Mouse (Mus musculus) intestine, embryonic 14.5 days (tissue): Measurements from ENCODE around the gene Olfr694. TPM values are rescaled to one million over a fixed set of nuclear protein-coding genes. Genes with fewer than 3 reads are reported as not detected.
"Not testable (repeated sequence)": the region's sequence is repeated elsewhere in the genome, so short reads cannot be mapped to it uniquely, and the experiment has no call there.

ENCODE experiments used
- ATAC-seq: fragments of 200-750 bp; cut with Nextera tagmentation; replicated peaks from 2 replicates; pipeline ENCODE4 v1.8.0; 2017; ENCODE audit warnings: low read depth, moderate number of reproducible peaks, moderate TSS enrichment, moderate library complexity; ENCODE audit not compliant: low FRiP score, low TSS enrichment
- DNase-seq: peaks from one replicate; pipeline ENCODE4 v3.0.0-alpha.2; 2018; ENCODE audit warnings: low spot score
- H3K27ac ChIP-seq: fragments of 300-500 bp; sonication (generic); 2 replicates; pipeline ENCODE4 v1.5.1; 2014; ENCODE audit warnings: low read depth, mild to moderate bottlenecking, control low read depth
- H3K27me3 ChIP-seq: fragments of 300-500 bp; sonication (generic); replicated peaks from 2 replicates; pipeline ENCODE4 v1.6.1; 2014; ENCODE audit warnings: low read length, control low read depth; ENCODE audit not compliant: control insufficient read depth, insufficient read depth
- H3K36me3 ChIP-seq: fragments of 300-500 bp; sonication (generic); 2 replicates; pipeline ENCODE4 v1.6.1; 2014; ENCODE audit warnings: low read length, control low read depth; ENCODE audit not compliant: control insufficient read depth, insufficient read depth
- H3K4me1 ChIP-seq: fragments of 300-500 bp; sonication (generic); replicated peaks from 2 replicates; pipeline ENCODE4 v1.6.1; 2014; ENCODE audit warnings: low read length, control low read depth, mixed read lengths; ENCODE audit not compliant: control insufficient read depth, insufficient read depth
- H3K4me2 ChIP-seq: fragments of 300-500 bp; sonication (generic); 2 replicates; pipeline ENCODE4 v1.6.1; 2014; ENCODE audit warnings: low read length
- H3K4me3 ChIP-seq: fragments of 300-500 bp; sonication (generic); 2 replicates; pipeline ENCODE4 v1.5.1; 2014; ENCODE audit warnings: low read depth, low read length, control low read depth, mixed read lengths
- H3K9ac ChIP-seq: fragments of 300-500 bp; sonication (generic); 2 replicates; pipeline ENCODE4 v1.6.1; 2014; ENCODE audit warnings: mild to moderate bottlenecking, low read length
- H3K9me3 ChIP-seq: fragments of 300-500 bp; sonication (generic); 2 replicates; pipeline ENCODE4 v1.6.1; 2016; ENCODE audit warnings: low read length, control low read depth; ENCODE audit not compliant: control insufficient read depth
- WGBS: fragments of 180-500 bp; shearing (Covaris S2); extraction: QIAGEN DNeasy Blood & Tissue Kit; methylation state at CpG from one replicate; pipeline ENCODE4 v1.1.7; 2014; 5-methylcytosine and 5-hydroxymethylcytosine counted together
- polyA plus RNA-seq: library from polyadenylated mRNA; unstranded; fragments of >200 nt; fragmentation: Nextera tagmentation; extraction: Ambion mirVana; gene quantifications from 2 replicates; pipeline ENCODE4 v1.2.1, GENCODE M21; 2014

Olfr694 gene
- not detected in 2 replicates for polyA plus RNA-seq

DNA sequence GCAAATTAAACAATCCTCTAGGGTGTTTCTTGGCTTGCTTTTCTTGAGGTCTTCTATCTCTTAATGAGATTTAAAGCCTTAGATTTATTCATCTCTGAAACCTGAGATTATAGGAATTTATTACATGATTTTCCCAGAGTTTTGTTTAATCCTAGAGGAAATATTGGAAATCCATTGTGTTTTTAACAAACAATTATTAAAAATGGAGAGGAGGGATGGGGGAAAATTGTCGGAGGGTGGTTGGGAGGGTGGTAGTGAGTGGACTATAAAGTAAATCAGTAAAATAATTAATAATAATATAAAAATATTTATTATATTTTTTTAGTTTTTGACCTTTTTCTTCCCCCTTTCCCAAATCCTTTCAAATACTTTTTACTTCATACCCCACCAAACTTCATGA is at the start of gene Olfr694:
Gene Olfr694 (minus strand): TSS at position 101 of the 400 bp plus-strand sequence.
- H3K4me2 ChIP-seq = no peak within 1 kb of the TSS
- H3K4me1 ChIP-seq = no peaks in the 10 kb centered on the region
- no peaks in the 10 kb centered on the region for H3K27me3 ChIP-seq
- H3K36me3 ChIP-seq = no peaks in the 10 kb centered on the region
- DNase-seq = no peak
- no peaks in the 10 kb centered on the region for H3K9me3 ChIP-seq
- H3K9ac ChIP-seq = no peak within 1 kb of the TSS
- H3K4me3 ChIP-seq = no peak within 1 kb of the TSS
- ATAC-seq = no peak
- no peak within 1 kb of the TSS for H3K27ac ChIP-seq
- WGBS = 87% methylated on average over 1 of the region's 1 CpGs

DNA sequence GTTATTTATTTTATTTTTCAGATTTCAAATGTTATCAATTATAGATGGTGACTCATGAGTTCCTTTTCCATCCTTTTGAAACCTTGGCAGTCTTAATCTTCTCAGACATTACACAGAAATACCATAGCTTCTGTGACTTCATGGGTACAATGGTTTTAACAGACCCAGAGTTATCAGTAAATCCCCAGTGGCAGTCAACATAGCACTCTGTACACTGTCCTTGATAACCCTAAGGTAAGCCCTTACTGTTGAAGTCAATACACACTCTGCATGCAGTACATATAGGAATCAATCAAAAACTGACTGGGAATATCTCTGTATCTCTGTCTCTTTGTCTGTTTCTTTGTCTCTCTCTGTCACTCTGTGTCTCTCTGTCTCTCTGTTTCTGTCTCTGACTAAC is 45.4 kb upstream of the Olfr694 start:
- Histone ChIP-seq H3K4me2 (no peak overlapping the region), H3K36me3 (no peaks in the 10 kb centered on the region), H3K9me3 (no peaks in the 10 kb centered on the region), H3K4me3 (no peak overlapping the region), H3K9ac (no peak overlapping the region), H3K27ac (no peak overlapping the region), H3K4me1 (no peaks in the 10 kb centered on the region), H3K27me3 (no peaks in the 10 kb centered on the region)
- no peak for DNase-seq
- no peak for ATAC-seq

DNA sequence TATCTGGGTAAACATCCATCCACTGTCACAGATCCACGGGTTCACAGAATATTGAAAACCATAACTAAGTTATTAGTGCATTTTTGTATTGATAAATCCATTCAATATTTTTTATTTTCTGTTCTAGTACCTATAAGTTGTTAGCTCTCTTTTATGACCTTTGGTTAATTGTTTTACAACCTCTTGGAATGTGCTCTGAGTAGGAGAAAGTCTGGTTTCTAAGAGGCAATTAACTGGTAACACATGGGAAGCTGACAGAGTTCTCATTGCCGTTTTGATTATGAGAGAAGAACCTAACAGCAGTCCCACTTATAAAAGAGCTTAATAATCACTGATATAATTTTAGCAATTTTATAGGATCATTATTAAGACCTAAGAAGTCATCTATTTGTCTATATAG is 42.1 kb upstream of the Olfr694 start:
- Histone ChIP-seq H3K36me3 (no peaks in the 10 kb centered on the region), H3K9ac (no peak overlapping the region), H3K27me3 (no peaks in the 10 kb centered on the region), H3K9me3 (no peaks in the 10 kb centered on the region), H3K4me3 (no peak overlapping the region), H3K4me1 (no peaks in the 10 kb centered on the region), H3K27ac (no peak overlapping the region), H3K4me2 (no peak overlapping the region)
- ATAC-seq (no peak; the same call in 1 of the 2 replicates), DNase-seq (no peak)
- WGBS = 29% methylated on average over 2 of the region's 2 CpGs

DNA sequence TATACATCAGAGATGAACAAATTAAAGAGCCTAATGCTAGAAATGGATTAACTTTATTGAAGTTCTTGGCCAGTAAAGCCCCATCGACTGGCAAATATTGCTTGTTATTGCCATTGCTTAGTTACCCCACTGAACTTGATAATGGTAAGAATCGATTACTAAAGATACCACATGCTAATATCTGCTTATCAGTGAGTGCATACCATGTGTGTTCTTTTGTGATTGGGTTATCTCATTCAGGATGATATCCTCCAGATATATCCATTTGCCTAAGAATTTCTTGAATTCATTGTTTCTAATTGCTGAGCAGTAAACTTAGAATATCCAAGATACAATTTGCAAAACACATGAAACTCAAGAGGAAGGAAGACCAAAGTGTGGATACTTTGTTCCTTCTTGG is 34.0 kb upstream of the Olfr694 start:
- not testable (repeated sequence) for DNase-seq, H3K27ac ChIP-seq, H3K9me3 ChIP-seq, H3K9ac ChIP-seq, H3K4me1 ChIP-seq, H3K4me3 ChIP-seq, H3K36me3 ChIP-seq, H3K4me2 ChIP-seq, ATAC-seq, H3K27me3 ChIP-seq
- 89% methylated on average over 2 of the region's 2 CpGs for WGBS

DNA sequence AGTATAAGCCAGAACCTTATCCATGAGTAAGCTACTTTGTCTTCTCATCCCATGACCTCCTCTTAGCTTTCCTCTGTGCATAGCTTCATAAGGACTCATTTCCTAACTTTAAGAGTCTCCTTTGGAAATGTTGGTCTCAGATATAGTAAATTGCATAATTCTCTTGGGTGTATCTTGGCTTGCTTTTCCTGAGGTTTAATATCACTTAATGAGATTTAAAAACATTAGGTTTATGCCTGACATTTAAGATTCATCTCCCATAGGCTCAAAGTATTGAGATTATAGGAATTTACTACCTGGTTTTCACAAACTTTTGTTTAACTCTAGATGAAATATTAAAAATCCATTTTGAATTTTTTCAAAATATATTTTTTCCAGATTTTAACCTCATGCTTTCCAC is 24.7 kb upstream of the Olfr694 start, which contains the start of gene Olfr695:
Gene Olfr695 (minus strand): TSS at position 101 of the 400 bp plus-strand sequence.
- DNase-seq = no peak
- no peak within 1 kb of the TSS for H3K27ac ChIP-seq
- no peaks in the 10 kb centered on the region for H3K9me3 ChIP-seq
- no peaks in the 10 kb centered on the region for H3K36me3 ChIP-seq
- no peak within 1 kb of the TSS for H3K4me2 ChIP-seq
- no peaks in the 10 kb centered on the region for H3K4me1 ChIP-seq
- no peaks in the 10 kb centered on the region for H3K27me3 ChIP-seq
- ATAC-seq = no peak
- H3K4me3 ChIP-seq = no peak within 1 kb of the TSS
- no peak within 1 kb of the TSS for H3K9ac ChIP-seq

DNA sequence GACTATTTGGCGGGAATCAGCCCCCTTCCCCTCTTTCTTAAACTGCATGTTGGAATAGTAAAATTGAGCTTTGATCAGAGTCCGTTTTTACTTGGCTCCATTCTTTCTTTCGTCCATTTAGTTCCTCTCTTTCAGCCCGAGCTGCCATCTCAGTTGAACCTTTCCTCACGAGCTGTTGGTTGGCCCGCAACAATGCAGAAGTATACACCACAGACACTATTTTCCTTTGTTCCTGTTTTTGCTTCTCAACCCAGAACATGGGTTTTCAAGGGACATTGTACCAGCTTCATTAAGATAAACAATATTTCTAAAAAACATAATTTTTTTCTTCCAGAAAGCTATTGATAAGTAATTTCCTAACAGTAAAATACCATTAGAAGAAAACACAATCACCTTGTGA is 19.8 kb upstream of the Olfr694 start:
- DNase-seq (no peak), ATAC-seq (no peak)
- H3K4me1 ChIP-seq = no peaks in the 10 kb centered on the region
- no peaks in the 10 kb centered on the region for H3K36me3 ChIP-seq
- no peak overlapping the region for H3K4me3 ChIP-seq
- H3K27me3 ChIP-seq = no peaks in the 10 kb centered on the region
- H3K9ac ChIP-seq = no peak overlapping the region
- H3K9me3 ChIP-seq = no peaks in the 10 kb centered on the region
- WGBS = 88% methylated on average over 6 of the region's 6 CpGs
- no peak overlapping the region for H3K27ac ChIP-seq
- H3K4me2 ChIP-seq = no peak overlapping the region

DNA sequence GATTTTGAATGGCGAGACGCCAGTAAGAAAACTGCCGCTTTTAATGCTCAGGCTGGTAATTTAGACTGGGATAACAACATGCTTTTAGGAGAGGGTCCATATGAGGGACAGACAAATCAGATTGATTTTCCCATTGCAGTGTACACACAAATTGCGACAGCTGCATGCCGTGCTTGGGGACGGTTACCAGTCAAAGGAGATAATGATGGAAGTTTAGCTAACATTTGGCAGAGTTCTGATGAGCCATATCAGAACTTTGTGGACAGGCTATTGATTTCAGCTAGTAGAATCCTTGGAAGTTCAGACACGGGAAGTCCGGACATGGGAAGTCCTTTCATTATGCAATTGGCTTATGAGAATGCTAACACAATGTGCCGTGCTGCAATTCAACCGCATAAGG is 16.1 kb upstream of the Olfr694 start:
- not testable (repeated sequence) for H3K4me2 ChIP-seq, H3K9me3 ChIP-seq, H3K27me3 ChIP-seq, ATAC-seq, H3K27ac ChIP-seq, H3K36me3 ChIP-seq, DNase-seq, H3K4me3 ChIP-seq, H3K9ac ChIP-seq, H3K4me1 ChIP-seq
- 93% methylated on average over 10 of the region's 10 CpGs for WGBS

DNA sequence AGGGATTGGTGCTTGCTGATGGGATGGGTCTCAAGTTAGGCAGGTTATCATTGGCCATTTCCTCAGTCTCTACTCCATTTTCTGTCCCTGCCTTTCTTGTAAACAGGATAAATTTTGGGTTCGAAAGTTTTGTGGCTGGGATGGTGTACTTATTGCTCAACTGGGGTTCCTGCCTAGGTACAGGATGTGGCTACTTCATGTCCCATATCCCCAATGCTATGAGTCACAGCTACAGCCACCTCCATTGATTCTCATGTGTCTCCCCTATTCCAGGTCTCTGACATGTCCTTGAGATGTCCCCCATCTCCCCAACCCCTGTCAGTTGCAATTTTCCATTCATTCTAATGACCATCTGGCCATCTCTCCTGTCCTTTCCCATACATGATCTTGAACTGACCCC is 5.3 kb upstream of the Olfr694 start:
- H3K4me3 ChIP-seq = no peak overlapping the region
- no peaks in the 10 kb centered on the region for H3K9me3 ChIP-seq
- H3K27me3 ChIP-seq = no peaks in the 10 kb centered on the region
- H3K4me2 ChIP-seq = no peak overlapping the region
- H3K9ac ChIP-seq = no peak overlapping the region
- no peaks in the 10 kb centered on the region for H3K36me3 ChIP-seq
- no peak overlapping the region for H3K27ac ChIP-seq
- ATAC-seq (no peak), DNase-seq (no peak)
- no peaks in the 10 kb centered on the region for H3K4me1 ChIP-seq
- WGBS = 78% methylated on average over 1 of the region's 1 CpGs

DNA sequence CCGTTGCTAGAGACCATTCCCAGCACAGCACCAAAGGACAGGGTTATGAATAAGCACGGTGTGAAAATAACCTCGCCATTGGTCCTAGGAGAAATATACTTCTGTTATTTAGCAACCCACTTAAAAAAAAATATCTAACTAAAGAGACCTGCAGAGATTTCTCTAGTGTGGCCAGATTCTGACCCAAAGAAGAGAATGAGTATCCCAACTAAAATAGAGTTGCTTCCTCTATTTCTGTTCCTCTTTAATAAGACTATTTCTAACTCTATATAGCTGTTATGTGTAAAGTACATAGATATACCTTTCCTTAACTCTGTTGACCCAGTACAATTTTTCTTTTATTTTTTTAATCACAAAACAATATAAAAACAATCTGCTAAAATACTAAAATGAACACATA is 1.4 kb upstream of the Olfr694 start:
- Histone ChIP-seq H3K36me3 (no peaks in the 10 kb centered on the region), H3K27me3 (no peaks in the 10 kb centered on the region), H3K4me3 (no peak overlapping the region), H3K27ac (no peak overlapping the region), H3K4me2 (no peak overlapping the region), H3K4me1 (no peaks in the 10 kb centered on the region), H3K9me3 (no peaks in the 10 kb centered on the region), H3K9ac (no peak overlapping the region)
- WGBS = 84% methylated on average over 3 of the region's 3 CpGs
- ATAC-seq (no peak), DNase-seq (no peak)
